Mouse (Mus musculus): ENCODE data around the gene Igf1r.

Igf1r gene

DNA sequence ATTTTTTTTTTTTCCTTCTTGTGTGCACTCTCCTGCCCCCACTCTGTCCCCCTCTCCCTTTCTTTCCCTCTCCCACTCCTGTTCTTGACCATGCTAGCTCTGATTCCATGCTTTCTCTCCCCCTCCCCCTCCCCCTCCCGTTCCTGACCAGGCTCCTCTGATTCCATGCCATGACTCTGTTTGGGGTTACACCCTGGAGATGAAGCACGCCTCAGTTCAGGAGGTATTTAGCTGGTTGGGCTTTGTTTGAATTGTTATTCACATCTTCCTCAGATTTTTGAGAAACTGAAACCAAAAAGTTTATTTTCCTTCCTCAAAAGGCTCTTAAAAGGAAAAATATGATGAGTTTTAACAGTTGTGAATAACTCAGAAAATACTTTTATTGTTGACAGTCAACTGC lies 101.9 kb downstream of the Igf1r start:
- DNase-seq (ENCODE audit: low spot score), result no peak

DNA sequence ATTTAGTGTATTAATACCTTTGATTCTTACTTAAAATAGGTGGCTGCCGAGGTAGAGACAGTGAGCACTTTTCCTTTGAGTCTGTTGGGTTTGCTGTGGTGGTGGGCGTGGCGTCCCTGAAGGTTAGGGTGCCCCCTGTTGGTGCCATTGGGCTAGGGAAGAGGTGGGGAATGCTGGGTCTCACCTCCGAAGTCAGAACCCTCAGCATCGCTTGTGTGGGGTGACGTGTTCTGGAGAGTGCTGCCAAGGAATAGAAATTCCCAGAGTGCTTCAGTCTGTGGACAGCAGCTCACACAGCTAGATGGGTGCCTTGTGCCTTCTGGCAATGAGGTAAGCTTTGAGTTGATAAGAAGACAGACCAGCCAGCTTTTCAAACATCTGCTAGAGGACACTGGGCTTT lies 102.3 kb downstream of the Igf1r start:
- no peak for DNase-seq (ENCODE audit: low spot score)

DNA sequence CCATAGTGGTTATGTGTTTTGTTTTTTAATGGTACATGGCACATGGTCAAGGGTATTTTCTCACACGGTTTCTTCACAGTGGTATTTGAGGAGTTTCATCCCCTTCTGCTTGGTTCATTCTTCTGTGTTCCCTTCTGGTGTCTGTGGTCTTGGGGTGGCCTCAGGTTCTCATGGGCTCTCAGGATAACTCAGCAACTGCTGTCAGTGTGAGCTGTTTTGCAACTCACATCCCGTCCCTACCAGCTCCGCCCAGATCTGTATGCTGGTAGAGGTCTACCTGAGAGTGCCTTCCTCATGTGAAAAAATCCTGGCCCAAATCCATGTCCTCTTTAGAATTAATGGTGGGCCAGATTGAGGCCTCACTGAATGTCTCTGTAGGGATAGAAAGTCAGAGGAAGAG lies 104.4 kb downstream of the Igf1r start:
- no peak for DNase-seq (ENCODE audit: low spot score)

DNA sequence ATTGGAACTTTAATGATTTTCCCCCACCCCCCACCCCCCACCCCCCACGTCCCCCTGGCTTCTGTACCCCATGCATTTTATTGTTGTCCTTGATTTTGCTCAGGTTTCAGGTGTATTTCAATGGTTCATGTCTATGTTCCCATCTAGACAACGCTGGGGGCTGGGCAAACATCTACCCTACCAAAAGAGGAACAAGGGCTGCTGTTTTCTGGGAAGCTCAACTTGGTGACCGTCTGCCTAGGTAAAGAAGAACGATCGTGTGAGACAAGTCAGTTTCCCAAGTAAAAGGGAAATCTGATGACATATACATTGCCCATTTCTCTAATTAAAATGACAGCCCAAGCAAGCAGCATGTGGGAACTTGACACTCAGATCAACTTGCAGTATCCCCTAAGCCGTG lies 107.1 kb downstream of the Igf1r start:
- no peak for DNase-seq (ENCODE audit: low spot score)

DNA sequence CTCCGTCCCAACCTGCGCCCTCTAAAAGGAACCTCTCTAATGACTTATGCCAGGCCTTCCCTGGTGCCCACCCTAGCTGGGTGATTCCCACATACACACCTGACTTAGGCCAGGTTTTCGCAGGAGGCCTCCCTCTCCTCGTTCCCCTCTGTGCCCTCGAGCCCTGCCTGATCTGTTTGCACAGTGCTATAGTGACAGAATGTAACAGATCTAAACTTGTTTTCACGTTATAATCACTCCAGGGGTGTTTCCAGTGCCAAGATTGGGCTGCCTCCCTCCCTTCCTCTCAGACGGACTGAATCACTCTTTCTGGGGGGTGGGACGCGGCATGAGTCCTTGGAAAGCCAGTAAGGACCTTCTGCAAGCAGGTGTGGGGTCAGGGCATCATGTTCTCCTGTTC lies 108.8 kb downstream of the Igf1r start:
- DNase-seq (ENCODE audit: low spot score), result no peak

DNA sequence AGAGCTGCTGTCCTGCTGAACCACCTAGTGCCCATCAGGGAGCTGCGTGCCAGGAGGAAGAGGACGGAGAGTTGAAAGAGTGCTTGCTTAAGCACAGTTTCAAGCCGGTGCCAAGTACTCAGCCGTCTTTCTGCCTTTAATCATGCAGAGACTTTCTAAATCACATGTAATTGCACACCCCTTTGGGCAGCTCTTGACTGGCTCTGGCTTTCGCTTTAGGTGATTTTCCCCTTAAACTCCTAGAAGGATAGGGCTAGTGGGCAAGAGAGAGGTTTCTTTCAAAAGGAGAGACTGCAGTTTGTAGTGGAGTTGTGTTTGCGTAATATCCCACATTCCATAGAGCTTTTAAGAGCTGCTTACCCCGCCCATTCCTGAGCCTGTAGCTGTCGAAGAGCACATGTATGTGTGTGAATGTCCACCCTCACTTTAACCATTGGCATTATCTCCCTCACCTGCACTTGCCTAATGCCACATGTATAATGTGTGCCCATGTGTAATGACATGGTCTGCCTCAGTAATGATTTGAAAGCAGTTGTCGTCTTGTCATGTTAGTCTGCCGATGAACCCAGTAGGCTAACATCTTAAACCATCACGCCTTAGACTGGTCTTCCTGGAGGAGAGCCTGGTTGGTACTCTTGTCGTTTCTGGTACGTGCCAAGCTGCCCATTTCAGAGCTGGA lies 109.7 kb downstream of the Igf1r start:
- no peak for DNase-seq (ENCODE audit: low spot score)

DNA sequence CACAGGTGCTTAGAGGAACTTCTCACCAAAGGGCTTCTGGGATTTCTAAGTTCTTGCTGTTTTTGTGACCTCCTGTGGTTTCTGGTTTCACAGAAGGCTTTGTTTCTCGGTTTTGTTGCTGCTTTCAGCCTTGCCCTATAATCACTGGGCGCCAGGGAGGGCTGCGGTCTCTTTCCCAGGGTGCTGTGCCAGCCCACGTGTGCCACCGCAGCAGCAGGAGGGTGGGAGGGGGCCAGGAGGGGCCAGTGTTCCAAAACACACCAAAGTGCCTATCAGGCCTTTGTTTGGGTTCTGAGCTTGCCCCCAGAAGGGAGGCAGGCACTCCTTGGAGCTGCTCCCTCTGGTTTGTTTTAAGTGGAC lies 110.2 kb downstream of the Igf1r start:
- DNase-seq (ENCODE audit: low spot score), result no peak

DNA sequence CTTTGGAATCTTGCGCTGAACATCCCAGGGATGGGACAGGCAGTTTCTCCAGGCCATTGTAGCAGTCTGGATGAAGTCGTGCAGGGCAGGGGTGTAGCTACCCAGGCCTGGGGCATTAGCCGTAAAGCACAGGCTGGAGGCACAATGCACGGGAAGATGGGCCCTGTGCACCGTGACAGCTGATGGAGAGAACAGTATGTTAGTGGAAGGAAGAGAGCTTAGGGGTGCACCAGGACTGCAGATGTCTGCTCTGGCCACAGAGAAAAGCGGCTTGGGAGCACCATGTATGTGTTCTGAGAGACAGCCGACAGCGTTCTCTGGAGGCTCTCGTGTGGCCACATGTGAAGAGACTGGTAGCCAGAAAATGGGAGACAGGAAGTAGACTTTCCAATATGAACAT lies 111.1 kb downstream of the Igf1r start:
- no peak for DNase-seq (ENCODE audit: low spot score)

DNA sequence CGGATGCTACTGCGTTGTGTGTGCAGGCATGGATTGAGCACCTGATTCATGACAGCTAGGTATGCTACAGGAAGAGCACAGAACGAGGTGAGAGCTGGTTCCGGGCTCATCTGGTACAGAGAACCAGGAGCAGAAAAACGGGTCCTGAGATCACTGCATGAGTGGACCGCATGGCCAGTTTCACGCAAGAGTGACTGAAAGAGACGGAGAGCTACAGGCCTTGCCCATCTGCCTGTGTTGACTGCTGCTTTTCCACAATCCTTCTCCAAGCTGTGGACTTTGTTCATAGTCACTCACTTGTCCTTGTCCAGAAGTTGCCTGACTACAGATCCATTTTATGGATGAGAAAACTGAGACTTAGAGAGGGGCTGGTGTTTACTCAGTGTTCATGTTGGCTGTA lies 111.5 kb downstream of the Igf1r start:
- no peak for DNase-seq (ENCODE audit: low spot score)

DNA sequence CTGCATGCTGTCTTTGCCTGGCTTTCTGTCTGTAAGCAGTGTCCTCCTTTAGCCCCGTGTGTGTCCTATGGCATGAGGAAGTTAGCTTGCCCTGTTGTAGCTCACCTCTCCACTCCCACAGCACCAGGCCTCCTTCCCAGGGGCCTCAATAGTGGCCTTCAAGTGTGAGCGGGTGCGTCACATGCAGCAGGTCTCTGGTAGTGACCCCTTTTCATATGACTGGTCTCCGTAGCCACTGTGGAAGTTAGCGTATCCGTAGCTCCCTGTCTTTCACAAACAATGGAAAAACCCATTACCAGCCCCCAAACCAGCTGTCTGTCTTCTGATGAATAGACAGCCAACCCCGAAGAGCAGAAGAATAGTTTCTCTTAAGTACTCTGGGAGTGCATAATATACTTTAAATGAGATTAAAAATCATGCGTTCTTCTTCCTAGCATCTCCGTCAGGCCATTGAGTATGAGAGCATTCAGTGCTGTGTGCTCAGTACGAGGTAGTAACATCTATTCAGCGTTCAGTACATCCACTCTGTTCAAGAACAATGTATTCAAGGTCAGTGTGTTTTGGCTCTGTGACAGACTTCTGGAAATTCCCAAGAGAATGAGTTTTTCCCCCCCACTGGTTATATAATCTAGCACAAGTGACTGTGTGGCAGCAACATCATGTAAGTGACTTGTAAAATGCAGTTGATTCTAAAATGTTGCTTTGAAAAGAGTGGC lies 112.2 kb downstream of the Igf1r start:
- no peak for DNase-seq (ENCODE audit: low spot score)

DNA sequence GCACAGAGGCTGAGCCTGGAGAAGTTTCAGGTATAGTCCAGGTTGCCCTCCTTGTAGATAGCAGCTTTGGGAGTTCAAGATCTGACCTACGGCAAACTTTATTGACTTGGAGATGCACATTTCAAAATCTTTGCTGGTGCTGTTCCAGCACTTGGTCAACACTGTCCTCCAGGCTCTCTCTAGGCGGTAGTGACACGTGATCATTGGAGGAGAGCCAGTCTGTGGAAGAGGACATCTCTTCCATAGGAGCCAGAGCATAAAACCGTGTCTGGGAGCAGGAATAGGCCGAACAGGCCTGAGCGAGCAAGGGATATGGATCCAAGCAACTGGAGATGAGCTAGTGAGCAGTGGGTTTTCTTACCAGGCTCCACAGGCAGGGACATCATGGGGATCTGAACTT lies 113.3 kb downstream of the Igf1r start:
- no peak for DNase-seq (ENCODE audit: low spot score)

DNA sequence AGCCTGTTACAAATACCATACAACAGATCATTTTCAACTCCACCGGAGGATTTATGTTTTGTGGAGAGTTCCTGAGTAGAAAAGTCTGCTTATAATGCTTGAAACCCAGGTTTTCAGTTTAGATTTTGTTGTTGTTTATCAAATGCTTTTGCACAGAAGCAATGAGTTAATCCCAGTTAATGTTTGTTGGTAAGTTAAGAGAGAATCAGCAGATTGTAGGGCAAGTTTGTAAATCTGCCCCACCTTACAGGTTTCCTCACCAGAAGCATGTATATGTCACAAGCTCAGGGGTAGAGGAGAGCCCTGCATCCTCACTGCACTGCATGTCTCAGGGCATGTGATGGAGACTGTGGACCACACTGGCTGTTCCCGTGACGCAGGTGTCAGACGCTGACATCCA lies 114.7 kb downstream of the Igf1r start:
- no peak for DNase-seq (ENCODE audit: low spot score)

DNA sequence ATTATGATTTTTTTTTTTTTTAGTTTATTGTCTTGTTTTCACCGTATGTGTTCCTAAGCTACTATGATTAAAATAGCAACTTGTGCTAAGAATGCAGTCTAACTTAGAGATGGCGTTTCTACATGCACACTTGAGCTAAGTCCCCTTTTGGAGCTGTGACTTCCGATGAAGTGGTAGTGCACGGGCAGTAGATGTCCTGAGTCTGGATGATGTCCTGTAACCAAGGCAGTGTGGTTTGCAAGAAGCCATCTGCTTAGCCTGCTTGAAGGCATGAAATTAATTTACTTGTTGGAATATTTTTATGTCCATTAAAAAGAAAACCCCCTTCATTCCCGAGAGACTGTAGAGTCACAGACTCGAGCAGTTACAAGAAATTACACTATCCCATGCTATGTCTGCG lies 116.7 kb downstream of the Igf1r start:
- no peak for DNase-seq (ENCODE audit: low spot score)

DNA sequence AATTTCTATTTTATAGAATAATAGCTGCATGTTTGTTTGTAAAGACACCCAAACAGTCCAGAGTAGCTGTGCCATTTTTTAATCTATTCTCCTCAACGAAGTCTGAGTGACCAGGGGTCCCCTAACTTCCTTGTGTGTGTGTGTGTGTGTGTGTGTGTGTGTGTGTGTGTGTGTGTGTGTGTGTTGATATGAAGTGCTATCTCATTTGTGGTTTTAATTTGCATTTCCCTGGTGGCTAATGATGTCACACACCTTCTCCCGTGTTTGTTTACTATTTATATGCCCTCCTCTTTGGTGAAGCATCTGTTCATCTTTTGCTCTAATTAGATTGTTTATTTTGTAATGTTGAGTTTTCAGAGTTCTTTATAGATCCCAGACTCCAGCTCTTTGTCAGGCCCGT lies 117.4 kb downstream of the Igf1r start:
- no peak for DNase-seq (ENCODE audit: low spot score)

DNA sequence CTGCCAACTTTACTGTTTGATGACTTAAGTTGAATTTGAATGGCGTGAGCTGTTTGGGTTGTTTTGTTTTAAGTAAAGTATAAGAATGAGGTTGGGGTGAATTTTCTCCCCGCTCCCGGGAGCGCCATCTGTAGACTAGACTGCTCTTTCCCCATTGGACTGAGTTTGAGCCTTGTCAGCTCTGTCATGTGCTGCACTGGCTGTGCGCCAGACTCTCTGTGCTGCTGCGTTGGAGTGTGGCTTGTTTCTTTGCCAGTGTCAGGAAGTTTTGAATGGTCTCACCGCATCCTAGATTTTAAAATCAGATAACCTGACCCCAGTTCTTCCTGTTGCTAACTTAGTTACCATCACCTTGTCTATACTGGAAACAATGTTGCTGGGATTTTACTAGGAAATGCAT lies 118.0 kb downstream of the Igf1r start:
- DNase-seq (ENCODE audit: low spot score), result peak; percentile 29

DNA sequence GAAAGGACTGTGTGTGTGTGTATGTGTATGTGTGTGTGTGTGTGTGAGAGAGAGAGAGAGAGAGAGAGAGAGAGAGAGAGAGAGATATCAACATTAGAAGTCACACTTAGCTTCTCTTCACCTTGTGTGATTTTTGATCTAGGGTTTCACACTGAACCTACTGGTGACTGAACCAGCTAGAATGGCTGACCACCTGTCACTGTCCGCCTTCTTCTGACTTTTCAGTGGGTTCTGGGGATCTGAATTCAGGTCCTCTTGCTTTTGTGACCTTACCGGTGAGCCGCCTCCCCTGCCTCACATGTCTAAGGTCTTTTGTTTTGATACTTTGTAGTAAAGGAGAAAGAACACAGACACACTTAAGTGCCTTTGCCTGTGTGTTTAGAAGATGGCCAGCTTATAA lies 118.4 kb downstream of the Igf1r start:
- no peak for DNase-seq (ENCODE audit: low spot score)

DNA sequence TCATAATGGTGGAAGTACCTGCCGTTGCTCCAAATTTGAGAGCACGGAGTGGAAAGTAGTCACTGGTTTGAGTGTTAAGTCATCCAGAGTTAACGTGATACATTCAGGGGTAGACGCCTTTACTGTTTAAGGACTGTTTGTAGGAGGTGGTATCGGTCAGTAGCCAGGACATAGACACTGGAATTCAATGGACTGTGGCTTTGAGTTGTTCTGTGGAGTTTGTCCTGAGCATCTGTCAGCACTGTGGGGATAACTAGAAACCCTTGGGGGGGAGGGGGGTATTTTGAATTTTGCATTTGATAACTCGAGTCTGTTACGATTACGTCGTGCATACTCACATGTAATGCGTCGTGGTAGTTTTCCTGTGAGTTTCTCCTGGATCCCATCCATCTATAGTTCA lies 119.1 kb downstream of the Igf1r start:
- DNase-seq (ENCODE audit: low spot score), result no peak

DNA sequence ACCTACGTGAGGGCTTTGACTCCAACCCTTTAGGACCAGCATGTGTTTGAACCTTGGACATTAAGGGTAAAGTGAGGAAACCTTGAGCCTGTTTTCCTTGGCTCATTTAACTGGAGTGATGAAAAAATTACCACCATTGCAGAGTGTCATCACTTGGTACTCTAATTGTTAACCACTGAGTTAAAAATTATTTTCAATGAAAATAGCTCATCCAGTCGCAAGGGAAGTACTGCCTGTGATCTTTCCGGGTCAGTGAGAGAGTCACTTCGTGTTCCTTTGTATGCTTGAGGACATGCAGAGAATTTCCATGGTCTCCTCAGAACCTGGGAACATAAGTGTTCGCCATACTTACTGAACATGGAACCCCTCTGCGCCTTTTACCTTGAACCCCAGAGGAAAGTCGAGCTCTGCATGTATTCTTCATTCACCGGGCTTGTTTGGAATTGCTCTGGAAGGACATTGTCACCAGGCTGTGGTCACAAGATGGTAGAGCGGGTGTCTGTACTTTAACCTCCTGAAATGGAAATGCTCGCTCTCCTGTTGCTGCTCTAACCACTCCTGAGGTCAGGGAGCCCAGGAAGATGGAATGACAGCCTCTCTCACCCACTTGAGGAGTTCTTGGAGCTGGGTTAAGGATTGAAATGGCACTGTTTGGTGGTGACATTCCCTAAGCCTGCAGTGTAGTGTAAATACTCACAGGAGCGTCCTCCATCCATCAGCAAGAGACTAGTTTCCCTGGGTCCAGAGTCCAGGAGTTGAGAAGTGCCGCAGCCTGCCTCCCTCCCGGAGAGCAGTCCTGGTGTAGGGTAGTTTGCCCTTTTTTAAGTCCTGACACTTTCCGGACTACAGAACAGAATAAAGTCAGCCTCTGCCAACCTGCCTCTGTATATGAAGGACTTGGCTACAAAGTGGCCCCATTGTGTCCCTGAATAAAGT lies 120.2 kb downstream of the Igf1r start:
- no peak for DNase-seq (ENCODE audit: low spot score)

DNA sequence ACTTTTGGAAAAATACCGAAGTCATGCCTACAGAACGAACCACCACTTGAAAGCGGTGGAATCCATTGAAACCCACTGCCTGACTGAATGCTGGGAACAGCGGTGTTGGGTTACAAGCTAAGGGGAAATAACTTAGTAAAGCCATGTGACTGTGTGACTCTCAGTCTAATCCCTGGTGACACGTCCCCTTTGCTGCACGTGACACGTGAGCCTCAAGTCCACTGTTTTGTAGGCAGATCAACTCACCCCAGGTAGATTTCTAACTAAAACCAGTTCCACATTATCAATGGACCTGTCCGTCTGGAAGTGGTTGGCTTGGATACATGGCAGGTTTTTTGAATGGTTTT lies 120.8 kb downstream of the Igf1r start:
- no peak for DNase-seq (ENCODE audit: low spot score)

DNA sequence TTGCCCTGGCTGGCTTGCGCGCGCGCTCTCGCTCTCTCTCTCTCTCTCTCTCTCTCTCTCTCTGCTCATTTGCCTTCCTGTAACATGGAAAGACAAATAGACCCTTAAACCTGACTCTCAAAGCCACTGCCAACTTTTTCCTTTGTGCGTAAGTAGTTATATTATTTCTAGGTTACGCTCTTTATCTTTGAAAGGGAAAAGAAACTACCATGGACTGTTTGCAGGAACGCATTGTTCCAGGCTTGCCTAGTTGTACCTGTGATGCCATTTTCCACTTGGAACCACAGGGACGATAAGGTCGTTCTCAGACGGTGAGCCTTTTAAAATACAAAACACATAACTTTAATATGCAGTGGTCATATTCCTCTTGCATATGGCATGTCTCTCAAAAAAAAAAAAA lies 122.1 kb downstream of the Igf1r start:
- no peak for DNase-seq (ENCODE audit: low spot score)

DNA sequence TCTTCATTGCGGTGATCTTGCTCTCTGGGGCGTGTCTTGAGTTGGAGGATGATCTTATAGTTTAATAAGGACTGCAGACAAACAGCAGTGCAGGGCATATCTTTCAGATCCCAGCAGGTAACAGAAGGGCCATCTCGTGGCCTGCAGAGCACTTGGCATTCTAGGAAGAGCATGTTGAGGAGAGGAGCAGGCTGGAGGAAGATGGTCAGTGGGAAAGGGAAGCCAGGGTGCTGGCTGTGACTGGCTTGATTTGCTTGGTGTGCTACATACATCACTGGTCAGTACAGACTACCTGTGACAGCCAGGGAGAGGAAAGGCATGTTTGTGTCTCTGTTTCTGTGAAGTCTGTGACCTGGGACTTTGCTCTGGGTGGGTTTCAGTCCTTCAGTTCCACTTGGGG lies 122.8 kb downstream of the Igf1r start:
- DNase-seq (ENCODE audit: low spot score), result no peak

DNA sequence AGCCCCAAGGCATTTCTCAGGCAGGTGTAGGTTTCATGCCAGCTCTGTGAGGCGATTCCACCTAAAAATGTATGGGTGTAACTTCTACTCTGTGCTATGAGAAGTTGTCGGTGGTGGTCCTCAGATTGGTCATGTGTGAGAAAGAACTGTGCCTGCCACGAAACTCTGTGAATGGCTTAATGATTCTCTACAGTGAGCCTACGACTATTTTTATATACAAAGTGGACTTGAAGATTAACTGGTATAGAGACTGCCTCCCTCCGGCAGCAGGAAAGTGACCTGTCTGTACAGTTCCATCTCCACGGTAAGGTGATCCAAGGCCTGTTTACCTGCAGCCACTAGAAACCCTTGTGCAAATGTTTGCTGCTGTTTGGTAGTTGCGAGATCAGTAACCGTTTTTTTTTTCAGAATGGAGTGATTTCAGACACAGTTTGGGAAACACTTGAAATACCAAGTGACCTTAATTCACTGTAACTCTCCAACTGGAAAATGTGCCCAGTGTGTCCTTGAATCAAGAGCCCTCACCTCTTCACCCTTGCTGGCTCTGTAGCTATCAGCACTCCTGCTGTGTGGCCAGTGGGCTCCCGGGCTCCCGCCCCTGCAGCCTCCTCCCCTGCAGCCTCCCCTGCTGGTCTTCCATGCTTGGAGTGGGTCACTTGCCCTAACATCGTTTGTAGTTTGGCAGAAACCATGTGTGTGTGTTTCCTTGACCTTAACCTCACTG lies 127.7 kb downstream of the Igf1r start:
- no peak for DNase-seq (ENCODE audit: low spot score)

DNA sequence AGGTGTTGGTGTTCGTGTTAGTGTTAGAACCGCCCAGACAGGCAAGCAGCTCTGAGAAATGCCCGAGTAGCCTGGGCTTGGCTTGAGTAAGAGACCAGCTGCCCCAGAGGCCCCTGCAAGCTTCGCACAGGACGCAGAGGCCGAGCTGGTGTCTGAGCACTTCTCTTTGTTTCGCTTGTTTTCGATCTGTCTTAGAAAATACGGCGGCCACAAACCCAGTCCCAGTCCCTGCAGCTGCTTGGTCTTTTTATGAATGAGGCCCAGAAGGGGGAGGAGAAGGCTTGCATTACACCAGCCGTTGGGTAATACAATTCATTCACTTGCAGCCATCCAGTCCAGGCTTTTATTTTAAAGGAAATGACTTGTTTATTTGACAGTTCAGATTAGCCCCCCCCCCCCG lies 132.7 kb downstream of the Igf1r start:
- no peak for DNase-seq (ENCODE audit: low spot score)
